Comparison of ENCODE assay signal across 1 mouse cellular context in the genomic region with DNA sequence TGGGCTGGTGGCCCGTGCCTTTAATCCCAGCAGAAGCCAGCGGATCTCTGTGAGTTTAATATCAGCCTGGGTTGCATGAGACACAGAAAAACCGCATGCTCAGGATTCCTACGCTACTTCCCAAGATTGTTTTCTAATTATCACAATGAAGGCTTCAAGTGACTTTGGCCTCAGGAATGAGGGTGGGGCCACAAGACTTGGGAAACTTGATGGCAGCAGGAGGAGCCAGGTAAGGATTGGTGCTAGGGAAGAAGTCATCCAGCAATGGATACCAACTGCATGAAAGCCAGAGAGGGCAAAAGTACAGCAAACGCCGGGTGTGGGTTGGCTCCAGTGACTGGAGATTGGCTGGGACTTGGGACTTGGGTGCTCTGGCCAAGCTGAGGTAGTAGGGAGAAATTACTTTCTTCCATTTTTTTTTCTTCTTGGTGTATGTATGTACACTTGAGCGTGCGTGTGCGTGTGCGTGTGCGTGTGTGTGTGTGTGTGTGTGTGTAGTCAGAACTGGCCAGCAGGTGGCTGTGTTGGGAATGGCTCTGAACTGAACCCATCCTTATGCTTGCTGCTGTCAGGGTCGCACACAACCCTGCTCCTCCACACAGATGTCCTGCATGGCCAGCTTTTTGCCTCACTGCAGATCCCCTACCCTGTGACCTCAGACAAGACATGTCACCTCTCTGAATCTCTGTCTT.
TF ChIP-seq lines count a peak whose summit lies in the region.

No protein-coding gene starts in this region.

TF ChIP-seq in ES-E14, 5 proteins besides CTCF, POLR2A, EP300 and RAD21:
- no peak for TF ChIP-seq ZC3H11A (IDR thresholded peaks at IDR 0.05; ENCODE audit: borderline replicate concordance, low read depth, low read length)
- TF ChIP-seq ZNF384 (IDR thresholded peaks at IDR 0.05; ENCODE audit: low read depth, low read length), result 0 out of 2 replicates have a peak, but pooled peaks have one; percentile 10
- no peak for TF ChIP-seq MAFK (IDR thresholded peaks at IDR 0.05; ENCODE audit: insufficient read depth, low read depth, low read length)
- TF ChIP-seq CHD2 (IDR thresholded peaks at IDR 0.05; ENCODE audit: low read depth, low read length), result 0 out of 2 replicates have a peak, but pooled peaks have one; percentile 19
- no peak for TF ChIP-seq HCFC1 (IDR thresholded peaks at IDR 0.05; ENCODE audit: borderline replicate concordance, insufficient read depth, low read length)
TF ChIP-seq in ES-E14: peak in this region for 2.
